Mouse (Mus musculus) mesoderm, embryonic 11.5 days (tissue): ENCODE measurements at regions not wholly inside any gene's neighbourhood (a gene's known extent, or its start where the extent isn't known, plus 50 kb on each side); places are given as distances from the start of the nearest gene placed in this dataset.

Experiments used
- DNase-seq: peaks from one replicate; pipeline ENCODE4 v3.0.0-alpha.2; 2012; ENCODE audit warnings: low read depth, low spot score

DNA sequence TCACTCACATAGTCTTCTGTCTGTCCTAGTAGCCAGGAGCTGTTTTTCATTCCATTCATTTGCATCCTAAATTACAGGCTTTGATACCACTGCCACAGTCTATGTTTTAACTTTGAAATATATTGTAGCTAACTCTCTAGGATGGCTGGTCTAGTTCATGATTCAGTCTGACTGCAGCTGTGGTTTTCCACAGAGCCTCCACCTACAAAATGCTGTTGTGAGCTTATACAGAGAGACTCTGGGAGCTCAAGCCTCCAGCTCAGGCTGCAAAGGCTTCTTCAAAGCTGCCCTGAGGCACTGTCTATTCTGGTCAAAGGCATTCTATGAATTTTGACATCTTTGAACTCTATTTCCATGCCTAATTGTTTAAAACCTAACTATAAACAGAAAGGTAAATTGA, 2326.5 kb upstream of the Gm7489 start:
- no peak for DNase-seq

DNA sequence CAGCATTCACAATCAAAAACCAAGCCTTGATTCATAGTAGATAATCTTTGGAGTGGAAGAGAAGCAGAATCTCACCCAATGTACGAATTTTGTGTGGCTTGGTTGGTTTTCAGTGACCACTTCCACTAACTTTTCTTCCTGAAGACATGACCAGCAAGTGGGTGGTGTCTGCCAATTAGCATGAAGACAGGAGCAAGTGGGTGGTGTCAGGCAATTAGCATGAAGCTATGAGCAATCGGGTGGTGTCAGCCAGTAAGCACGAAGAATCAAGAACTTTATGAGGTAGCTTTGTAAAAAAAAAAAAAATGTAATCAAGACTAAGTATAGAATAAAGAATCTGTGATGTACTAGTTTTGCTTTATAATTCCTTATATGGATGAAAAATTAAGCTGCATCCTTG, 2319.2 kb upstream of the Gm7489 start:
- no peak for DNase-seq

DNA sequence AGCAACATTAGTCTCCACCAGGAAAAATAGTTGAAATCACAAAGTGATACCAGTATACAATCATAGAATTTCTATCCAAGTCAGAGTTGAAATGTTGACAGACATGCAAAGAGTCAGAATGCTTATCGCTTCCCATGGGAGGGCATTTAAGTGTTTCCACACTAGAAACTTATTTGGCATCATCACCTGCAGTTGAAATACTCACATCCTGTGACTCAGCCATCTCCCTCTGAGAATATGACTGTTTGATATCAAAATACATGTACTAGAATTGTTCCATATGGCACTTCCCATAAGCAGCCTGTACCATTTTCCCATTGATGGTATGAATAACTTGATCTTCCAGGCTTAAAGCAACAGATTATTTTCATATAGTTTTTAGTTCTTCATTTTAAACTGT, 2314.1 kb upstream of the Gm7489 start:
- no peak for DNase-seq

DNA sequence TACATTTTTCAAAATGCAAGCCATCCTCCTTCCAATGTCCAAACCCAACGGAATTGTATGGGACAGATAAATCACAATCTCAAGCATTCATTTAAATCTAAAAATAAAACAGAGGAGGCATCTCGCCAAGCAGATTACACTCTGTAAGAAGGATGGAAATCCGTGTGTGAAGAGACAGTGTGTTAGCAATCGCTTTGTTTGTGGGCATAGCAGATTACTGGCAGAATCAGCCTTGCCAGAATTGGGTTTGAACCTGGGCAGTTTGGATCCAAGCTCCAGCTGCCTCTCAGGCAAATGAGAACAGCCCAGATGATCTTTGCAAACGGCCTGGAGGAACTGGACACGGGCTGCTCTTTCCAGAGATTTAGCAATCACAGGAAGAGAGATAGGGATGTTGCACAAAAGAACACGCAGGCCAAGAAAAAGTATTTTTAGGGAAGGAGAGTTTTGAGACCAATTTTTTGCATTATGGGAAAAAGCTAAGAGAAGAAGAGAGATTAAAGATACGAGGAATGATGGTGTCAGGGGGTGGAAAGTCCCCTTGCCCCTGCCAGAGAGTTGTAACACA, 2310.1 kb upstream of the Gm7489 start:
- DNase-seq, result no peak

DNA sequence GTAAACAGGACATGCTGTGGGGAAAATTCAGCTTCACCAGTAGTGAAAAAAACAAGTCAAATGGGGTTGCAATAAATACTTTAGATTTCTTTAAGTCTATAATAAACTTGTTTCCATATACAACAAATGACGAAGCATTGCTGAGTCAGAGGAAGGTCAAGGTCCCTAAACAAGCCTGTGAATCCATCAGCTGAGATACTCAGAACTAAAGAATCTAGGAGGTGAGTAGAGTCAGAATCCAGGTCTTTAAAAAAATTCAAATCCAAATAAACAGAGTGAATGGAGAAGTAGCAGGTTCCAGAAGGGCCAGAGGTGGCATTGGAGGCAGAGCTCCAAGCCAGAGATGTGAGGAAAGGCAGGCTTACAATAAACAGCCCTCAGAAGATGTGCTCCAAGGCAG, 2301.1 kb upstream of the Gm7489 start:
- DNase-seq, result no peak

DNA sequence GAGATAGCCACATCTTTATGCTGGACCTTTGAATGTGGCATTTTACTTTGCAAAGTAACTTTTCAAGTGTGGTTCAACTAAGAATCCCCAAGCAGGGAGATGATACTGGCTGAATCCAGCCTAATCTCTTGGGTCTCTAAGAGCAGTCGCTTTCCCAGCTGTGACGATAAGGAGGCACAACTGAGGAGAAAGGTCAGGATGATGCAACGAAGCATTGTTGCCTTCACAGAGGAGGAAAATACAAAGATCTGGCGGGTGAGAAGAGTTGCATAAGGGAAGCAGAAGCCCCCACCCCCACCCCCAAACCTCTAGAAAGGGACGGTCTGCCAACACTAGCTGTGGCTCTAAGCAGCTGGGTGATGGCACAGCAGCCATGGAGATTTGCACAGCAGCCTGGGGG, 2298.6 kb upstream of the Gm7489 start:
- DNase-seq, result no peak

DNA sequence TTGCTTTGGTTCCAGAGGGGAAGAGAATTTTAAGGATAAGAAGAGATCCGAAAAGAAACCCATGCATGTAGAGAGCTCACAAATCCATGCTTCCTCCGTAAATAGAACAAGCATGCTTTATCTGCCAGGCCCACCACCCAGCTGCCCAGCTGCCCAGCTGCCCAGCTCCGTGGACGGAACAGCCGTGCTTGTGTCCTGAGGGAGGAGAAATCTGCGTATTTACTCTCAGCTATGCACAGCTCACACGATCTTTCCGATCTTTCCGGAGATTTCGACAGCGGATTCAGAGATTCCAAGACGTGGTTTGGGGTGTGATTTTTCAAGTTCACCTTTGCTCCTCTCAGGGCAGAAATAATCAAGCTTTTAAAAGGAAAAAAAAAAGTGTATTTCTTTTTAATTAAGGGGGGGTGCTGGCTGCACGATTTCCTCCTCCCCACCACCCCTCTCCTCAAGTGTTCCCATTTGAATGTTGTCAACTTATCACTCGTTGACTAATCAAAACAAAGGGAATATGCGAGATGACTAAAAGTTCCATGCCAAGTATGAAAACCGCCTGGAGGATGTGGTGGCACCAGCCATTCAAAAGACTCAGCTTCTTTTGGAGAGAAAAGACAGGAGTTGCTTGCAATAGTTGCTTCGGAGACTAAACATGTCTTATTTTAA, 2293.2 kb upstream of the Gm7489 start:
- DNase-seq, result no peak

DNA sequence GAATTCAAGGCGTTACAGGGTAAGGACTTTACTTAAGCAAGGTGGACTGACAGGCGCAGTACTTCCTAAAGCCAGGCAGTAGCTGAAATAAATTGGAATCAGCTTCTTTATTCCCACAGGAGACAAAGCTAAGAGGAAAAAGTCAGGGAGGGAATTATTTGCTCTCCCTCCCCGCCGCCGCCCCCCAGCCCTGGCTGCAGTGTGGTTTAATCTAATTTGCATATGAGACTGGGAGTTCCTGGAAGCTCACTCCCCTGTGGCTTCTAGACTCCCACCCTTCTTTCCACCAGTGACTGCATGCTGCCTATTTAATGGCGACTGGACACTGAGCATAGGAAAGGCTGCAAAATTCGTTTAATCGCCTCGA, 2292.7 kb upstream of the Gm7489 start:
- no peak for DNase-seq

DNA sequence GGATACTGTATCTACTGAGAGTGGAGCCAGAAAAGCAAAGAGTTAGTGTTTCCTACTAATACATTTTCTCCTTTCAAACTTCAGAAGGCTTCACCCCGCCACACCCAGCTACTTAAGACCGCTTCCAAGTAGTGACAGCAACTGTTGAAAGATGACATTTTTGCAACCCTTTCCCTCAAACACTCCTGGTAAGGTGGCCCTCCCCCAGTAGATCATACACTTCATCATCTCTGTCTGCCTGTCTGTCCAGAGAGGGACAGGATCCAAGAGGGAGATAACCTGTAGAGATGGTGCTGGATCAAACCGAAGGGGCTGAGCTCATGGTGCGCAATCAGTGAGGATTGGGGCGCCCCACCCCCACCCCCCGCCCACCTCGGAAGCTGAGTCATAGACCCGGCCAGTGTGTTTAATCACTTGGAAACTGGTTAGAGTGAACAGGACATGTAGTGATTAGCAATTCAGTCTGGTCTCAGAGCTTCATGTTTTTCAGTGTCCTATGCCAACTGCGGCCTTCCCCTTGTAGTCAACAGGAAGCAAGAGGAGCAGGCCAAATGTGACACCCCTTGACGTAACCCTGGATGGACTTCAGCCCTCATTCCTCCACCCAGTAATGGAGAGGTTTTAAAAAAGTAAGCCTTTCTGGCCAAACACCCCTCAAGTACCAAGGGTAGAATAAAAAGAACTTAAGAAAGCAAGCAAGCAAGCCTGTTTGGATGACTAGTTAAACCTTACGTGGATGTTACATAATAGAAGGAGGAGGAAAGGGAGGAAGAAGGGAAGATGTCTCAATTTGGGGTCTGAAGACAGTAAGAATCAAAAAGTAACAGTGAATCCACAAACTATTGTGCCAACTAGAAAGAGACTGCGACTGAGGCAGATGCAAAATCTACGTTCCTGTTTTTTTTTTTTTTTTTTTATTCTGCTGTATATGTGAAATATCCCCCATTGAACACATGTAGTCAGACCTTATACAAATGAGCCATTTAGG, 2291.9 kb upstream of the Gm7489 start:
- DNase-seq, result no peak

DNA sequence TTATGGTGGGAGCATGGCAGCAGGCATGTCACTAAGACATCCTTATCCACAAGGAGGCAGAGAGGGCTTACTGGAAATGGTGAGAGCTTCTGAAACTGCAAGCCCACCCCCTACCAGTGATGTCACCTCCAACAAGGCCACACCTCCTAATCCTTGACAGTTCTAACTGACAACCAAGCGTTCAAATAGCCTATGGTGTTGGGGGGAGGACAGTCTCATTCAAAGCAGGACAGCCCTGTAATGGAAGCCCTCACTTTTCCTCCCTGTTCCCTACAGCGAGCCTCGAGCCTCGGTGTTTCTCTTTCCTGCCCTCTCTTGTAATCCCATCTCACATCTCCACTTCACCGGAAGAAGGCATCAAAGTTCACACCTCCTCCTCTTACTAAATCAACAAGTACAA, 2290.6 kb upstream of the Gm7489 start:
- DNase-seq, result no peak

DNA sequence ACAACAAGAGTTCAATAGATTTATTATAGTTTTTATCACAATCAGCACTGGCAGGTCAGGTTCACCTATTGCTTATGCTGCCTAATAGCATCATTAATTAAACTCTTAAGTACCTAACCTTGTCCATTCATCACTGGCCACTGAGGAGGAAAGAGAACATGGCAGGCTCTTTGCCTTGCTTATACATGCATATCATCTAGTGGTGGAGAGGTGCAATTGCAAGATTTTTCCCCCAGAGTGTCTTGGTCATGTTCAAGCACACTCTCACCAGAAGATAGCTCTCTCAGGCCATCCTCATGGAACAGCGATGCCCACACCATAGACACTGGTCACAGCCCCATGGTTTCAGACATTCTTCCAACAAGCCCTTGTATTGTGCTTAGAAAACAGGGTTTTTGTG, 2289.1 kb upstream of the Gm7489 start:
- peak; percentile 21 for DNase-seq

DNA sequence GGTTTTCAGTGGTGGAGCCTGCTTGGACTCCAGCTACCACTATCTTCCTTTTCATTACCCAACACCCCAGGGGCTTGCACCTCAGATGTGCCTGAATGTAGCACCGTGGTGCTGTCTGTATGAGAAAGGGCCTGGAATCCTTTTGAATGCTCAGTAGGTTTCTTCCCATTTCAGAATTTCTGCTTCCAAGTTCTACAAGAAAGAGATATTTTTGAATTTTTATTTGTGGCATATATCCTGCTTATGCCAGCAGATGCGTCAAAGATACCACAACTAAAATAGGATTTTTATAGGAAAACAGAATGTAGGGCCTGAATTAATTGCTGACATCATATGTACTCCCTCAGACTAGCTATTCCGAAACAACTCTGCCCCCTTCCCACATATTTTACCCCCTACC, 2286.9 kb upstream of the Gm7489 start:
- DNase-seq, result no peak

DNA sequence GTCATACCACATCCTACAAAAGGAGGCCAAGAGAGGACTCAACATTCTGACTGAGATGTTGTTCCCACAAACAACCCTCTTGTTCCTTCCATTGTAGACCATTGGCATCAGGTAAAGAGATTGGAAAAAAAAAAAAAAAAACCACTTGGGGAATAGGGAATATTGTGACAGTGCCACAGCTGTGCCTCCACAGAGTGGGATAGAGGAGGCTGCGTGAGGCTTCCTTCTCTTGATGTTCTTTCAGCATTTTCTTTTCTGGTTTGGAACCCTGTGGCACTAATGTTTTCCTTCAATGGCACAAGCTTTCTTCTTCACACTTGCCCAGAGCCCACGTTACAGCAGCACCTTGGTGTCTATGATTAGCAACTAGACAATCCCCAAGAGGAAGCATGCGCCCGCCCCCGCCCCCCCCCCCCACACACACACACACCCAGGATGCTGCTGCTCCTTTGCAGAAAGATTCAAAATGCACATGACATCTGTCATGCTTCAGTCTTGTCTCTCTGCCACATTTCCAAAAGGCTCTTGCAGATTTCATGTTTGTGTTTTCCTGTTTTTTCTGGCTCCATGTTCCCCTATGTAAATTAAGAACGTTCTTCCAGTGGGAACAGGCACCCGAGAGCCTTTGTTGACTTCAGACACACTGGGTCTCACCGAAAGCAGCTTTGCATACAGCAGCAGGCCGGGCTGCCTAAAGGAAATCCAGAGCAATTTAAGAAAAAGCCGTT, 2283.4 kb upstream of the Gm7489 start:
- DNase-seq, result no peak

DNA sequence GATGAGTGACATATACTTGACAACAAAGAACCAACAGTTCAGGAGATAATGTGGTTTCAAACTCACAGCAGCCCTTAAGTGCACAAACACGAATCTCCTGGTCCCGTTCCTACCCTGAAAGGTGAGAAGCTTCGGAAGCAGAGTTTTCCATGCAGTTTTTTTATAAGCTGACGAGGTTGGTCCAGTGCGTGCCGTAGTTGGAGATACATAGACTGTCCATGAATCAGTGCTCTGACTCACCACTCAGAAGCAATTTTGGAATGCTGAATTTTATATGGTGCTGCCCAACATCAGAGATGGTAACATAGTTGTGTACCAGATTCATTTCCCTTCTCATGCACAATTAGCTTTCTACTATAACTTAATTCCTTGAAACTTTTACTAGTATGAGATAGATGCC, 2263.3 kb upstream of the Gm7489 start:
- DNase-seq, result no peak

DNA sequence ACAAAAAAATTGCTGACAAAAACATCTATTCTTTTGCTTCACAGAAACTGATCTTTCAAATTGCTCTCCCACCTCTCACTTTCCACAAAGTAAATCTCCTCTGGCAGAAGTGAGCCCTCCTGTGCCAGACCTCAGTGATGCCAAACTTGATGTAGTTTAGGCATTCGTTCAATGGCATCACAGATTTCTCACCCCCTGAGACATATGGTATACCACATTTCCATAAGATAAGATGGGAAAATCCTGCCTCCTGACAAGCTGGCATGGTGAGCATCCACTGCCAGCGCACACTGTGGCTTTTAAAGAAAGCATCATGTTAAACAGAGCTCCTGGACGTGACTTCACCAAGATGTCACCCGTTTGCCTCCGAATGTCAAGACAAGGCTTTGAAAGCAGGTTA, 2257.2 kb upstream of the Gm7489 start:
- DNase-seq, result no peak

DNA sequence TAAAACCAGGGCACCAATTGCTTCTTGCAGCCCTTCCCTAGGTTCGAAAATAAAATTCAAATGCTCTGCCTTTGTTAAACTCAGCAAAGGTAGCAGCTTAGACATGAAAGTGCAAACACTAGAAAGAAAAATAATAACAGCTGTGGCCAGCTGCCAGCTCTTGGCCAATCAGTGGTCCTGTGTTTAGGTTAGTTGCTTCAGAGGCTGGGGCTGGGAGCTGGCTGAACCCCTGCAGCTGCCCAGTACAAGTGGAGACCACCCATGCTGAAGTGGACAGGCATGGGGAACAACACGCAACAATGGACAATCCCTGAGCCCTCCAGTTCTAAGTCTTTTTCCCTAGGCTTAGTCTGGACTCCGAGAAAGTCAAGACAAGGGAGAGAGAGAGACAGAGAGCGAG, 2256.2 kb upstream of the Gm7489 start:
- peak; percentile 39 for DNase-seq

DNA sequence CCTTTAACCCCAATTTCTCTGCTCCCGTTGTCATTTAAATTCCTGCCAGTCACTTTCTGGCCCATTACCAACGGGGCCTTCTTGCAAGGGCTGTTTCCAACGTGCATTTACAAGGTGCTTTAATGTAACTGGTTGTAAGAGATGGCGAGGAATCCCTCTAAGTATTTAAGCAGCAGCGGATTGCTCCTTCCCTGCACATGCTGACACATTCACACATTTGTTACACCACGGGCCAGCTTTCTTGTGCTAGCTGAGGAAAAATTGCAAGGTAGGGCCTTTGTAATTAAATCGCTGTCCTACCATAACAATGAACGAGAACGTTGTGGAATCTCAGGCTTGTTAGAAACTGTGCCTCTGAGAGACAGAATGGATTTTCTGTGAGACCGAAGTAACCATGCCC, 2252.8 kb upstream of the Gm7489 start:
- no peak for DNase-seq

DNA sequence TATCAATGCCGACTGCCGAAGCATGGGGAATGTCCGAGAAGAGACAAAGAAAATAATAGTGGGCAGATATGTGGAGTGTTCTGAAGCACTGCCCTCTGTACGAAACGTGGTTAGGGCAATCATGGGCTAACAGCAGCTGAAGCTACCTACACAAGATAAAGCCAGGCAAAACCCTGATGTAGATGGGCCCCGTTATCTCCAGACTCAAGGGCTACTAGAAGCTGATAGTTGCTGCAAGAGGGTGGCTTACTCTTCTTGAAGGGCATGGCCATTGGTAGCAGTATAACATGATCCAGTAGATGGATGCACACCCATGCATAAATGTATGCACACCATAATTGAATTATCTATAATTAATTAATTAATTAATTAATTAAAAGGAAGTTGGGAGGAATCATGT, 2251.6 kb upstream of the Gm7489 start:
- DNase-seq, result no peak

DNA sequence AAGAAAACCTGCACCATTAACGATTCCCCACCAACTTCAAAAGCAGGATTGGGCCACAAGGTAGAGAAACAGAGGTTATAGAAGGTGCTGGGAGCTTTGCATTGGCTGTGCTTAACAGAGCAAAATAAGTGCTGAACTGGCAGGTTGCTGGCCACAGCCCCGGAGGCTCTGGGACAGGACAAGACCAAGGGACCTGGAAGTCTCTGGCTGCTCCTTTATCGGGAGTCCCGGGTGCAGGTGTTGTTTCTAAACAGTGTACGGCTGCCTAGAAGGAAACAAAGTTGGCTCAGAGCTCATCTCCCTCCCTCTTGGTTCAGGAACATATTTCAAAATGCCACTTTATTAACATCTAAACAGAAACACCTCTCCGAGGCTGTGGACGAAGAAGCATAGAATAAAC, 2250.0 kb upstream of the Gm7489 start:
- DNase-seq, result no peak

DNA sequence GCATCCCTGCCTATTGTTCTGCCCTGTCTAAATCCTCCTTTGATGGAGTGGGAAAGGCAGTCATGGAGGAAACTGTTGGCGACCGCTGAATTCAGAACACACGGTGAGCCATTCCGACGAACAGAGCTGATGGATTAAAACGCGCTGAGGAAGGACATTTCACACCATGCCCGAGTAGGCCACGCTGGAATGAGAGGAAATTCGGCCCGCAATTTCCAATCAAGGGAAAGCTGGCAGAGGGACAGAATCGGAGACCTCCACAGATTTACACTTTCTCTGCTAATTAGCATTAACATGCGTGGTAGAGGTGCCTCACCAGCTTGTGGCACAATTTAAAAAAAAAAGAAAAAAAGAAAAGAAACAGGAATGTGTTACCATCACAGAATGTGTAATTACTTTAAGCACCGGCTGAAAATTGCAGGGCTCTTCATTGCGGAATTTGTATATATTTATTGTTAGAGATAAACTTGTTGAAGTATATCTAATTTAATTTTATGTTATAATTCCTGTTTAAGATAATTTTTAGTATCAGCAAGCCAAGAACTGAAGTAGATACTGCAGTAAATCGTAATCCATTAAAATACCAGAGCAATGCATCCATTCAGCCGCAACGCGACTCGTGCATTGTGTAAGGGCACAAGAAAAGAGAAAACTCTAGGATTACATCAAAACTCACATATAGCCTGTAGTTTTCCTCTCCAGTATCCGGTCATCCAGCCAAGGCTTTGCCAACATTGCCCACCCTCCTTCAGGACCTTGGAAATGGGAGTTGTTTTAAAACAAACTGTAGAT, 2249.4 kb upstream of the Gm7489 start:
- no peak for DNase-seq

DNA sequence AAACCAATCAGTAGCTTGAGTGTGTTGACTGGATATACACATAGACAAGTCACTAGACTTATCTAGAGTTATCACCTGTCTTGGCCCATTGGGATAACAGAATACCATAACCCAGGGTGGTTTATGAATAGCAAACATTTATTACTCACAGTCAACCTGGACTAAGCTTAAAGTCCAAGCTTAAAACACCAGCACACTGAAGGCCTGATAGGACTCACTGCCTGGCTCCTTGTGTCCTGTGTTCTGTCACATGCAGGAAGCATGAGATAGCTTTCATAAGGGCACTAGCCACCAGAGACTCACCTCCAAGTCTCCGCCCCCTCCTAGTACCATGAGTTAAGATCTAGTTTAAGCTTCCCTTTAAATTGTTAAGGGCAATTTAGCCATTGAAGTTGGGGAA, 2247.1 kb upstream of the Gm7489 start:
- no peak for DNase-seq
